ENCODE assay signal across 11 mouse cellular contexts in genomic region chr3:85829047-85829446, GRCm38 (mm10). TPM values are rescaled to one million over a fixed set of nuclear protein-coding genes. Genes with fewer than 3 reads are reported as not detected.
DNase-seq lines count a peak whose midpoint lies in the region; ATAC-seq and TF ChIP-seq lines count a peak whose summit lies in the region.
"Had no signal": no experiment of that assay in that cellular context is flagged by ENCODE, and none has a peak within 500 bp of the region (broad histone marks: within the 10 kb centered on the region; RNA-seq: fewer than 3 reads in every experiment).

No protein-coding gene starts in this region.

- peaks cover 6% of the 10 kb centered on the region for H3K79me3 ChIP-seq in C2C12 (ENCODE audit: low read depth)

- no peak overlapping the region for H3K4me3 ChIP-seq in forebrain, embryonic 14.5 days (ENCODE audit: low read depth, low read length)
- no peak overlapping the region for H3K4me3 ChIP-seq in forebrain, embryonic 13.5 days
- H3K4me3 ChIP-seq in C2C12 (ENCODE audit: insufficient read depth, poor library complexity, severe bottlenecking): no peak overlapping the region
- H3K4me3 ChIP-seq in midbrain, embryonic 16.5 days (ENCODE audit: low read depth, low read length): no peak overlapping the region
- H3K4me3 ChIP-seq: lung, embryonic 15.5 days; stomach, embryonic 15.5 days had no signal

- no peaks in the 10 kb centered on the region for H3K27me3 ChIP-seq in forebrain, embryonic 14.5 days (replicated peaks; ENCODE audit: control insufficient read depth, insufficient read depth, low read length)
- H3K27me3 ChIP-seq in forebrain, embryonic 13.5 days: no peaks in the 10 kb centered on the region
- H3K27me3 ChIP-seq in C2C12 (ENCODE audit: control insufficient read depth, insufficient read depth, insufficient read length): no peaks in the 10 kb centered on the region
- H3K27me3 ChIP-seq in midbrain, embryonic 16.5 days (ENCODE audit: control insufficient read depth, insufficient read depth, low read depth, low read length): no peaks in the 10 kb centered on the region
- H3K27me3 ChIP-seq: lung, embryonic 15.5 days; stomach, embryonic 15.5 days had no signal

- peak; percentile 45 for DNase-seq in forebrain, embryonic 14.5 days (ENCODE audit: low spot score)
- peak; percentile 29 to 57 for DNase-seq in cerebellum, postnatal 25 days
- peak; percentile 47 to 63 for DNase-seq in kidney, postnatal 25 days
- no peak for DNase-seq in heart, adult 9 months (ENCODE audit: low spot score in 2 of 2)

- H3K9ac ChIP-seq in forebrain, embryonic 14.5 days (ENCODE audit: low read length): no peak overlapping the region
- no peak overlapping the region for H3K9ac ChIP-seq in forebrain, embryonic 13.5 days
- H3K9ac ChIP-seq in midbrain, embryonic 16.5 days (ENCODE audit: low read depth, low read length): no peak overlapping the region
- H3K9ac ChIP-seq: lung, embryonic 15.5 days; stomach, embryonic 15.5 days had no signal

- TF ChIP-seq CTCF in C2C12 (IDR thresholded peaks at IDR 0.05; ENCODE audit: control insufficient read depth, insufficient read depth, insufficient read length): no peak

- H3K9me3 ChIP-seq in forebrain, embryonic 14.5 days (replicated peaks; ENCODE audit: control insufficient read depth, low read length): no peaks in the 10 kb centered on the region
- no peaks in the 10 kb centered on the region for H3K9me3 ChIP-seq in forebrain, embryonic 13.5 days (replicated peaks)
- no peaks in the 10 kb centered on the region for H3K9me3 ChIP-seq in midbrain, embryonic 16.5 days (replicated peaks; ENCODE audit: control insufficient read depth, low read length, poor library complexity, severe bottlenecking)
- H3K9me3 ChIP-seq: lung, embryonic 15.5 days; stomach, embryonic 15.5 days had no signal

- no peak overlapping the region for H3K27ac ChIP-seq in forebrain, embryonic 14.5 days (ENCODE audit: low read depth, low read length)
- no peak overlapping the region for H3K27ac ChIP-seq in forebrain, embryonic 13.5 days
- H3K27ac ChIP-seq in midbrain, embryonic 16.5 days (ENCODE audit: low read length): no peak overlapping the region
- H3K27ac ChIP-seq: lung, embryonic 15.5 days; stomach, embryonic 15.5 days had no signal

- no peak overlapping the region for H3K4me2 ChIP-seq in forebrain, embryonic 14.5 days (ENCODE audit: low read length)
- no peak overlapping the region for H3K4me2 ChIP-seq in forebrain, embryonic 13.5 days
- no peak overlapping the region for H3K4me2 ChIP-seq in midbrain, embryonic 16.5 days (ENCODE audit: low read length)
- H3K4me2 ChIP-seq: lung, embryonic 15.5 days; stomach, embryonic 15.5 days had no signal

- 0 out of 2 replicates have a peak, but pooled peaks cover 3% of the 10 kb centered on the region for H3K4me1 ChIP-seq in forebrain, embryonic 14.5 days (ENCODE audit: control insufficient read depth, insufficient read depth, low read length)
- peaks cover 5% of the 10 kb centered on the region; the same call in 1 of the 2 replicates for H3K4me1 ChIP-seq in forebrain, embryonic 13.5 days
- no peaks in the 10 kb centered on the region for H3K4me1 ChIP-seq in midbrain, embryonic 16.5 days (ENCODE audit: control insufficient read depth, insufficient read depth, low read length)
- H3K4me1 ChIP-seq: lung, embryonic 15.5 days; stomach, embryonic 15.5 days had no signal

- no peak overlapping the region for H3ac ChIP-seq in C2C12 (ENCODE audit: control insufficient read depth, insufficient read length, low read depth)

- no peaks in the 10 kb centered on the region for H3K36me3 ChIP-seq in forebrain, embryonic 14.5 days (ENCODE audit: control insufficient read depth, insufficient read depth, low read length)
- H3K36me3 ChIP-seq in forebrain, embryonic 13.5 days (ENCODE audit: poor library complexity, severe bottlenecking): no peaks in the 10 kb centered on the region
- no peaks in the 10 kb centered on the region for H3K36me3 ChIP-seq in C2C12 (ENCODE audit: control insufficient read depth, insufficient read depth)
- H3K36me3 ChIP-seq in midbrain, embryonic 16.5 days (ENCODE audit: control insufficient read depth, insufficient read depth, low read length): no peaks in the 10 kb centered on the region
- H3K36me3 ChIP-seq: lung, embryonic 15.5 days; stomach, embryonic 15.5 days had no signal

- no peaks in the 10 kb centered on the region for H3K79me2 ChIP-seq in C2C12 (ENCODE audit: control insufficient read depth, insufficient read depth)

- whole genome bisulfite sequencing in forebrain, embryonic 14.5 days: 67% methylated on average over 4 of the region's 4 CpGs
- 62% methylated on average over 4 of the region's 4 CpGs for WGBS in forebrain, embryonic 13.5 days
- WGBS in midbrain, embryonic 16.5 days: 74% methylated on average over 4 of the region's 4 CpGs

- no peak for ATAC-seq in forebrain, embryonic 14.5 days
- ATAC-seq in forebrain, embryonic 13.5 days: no peak; the same call in 1 of the 2 replicates
- no peak for ATAC-seq in megakaryocyte-erythroid progenitor cell, adult 5-6 weeks (replicated peaks; ENCODE audit: low FRiP score, low TSS enrichment, poor library complexity, severe bottlenecking)
- ATAC-seq in midbrain, embryonic 16.5 days: no peak

TF ChIP-seq in C2C12, 6 proteins besides CTCF, POLR2A, EP300 and RAD21:
- TF ChIP-seq FOSL1 (IDR thresholded peaks at IDR 0.05; ENCODE audit: insufficient read depth, low read length, poor library complexity, severe bottlenecking): no peak
- no peak for TF ChIP-seq MYOD1 (IDR thresholded peaks at IDR 0.05; ENCODE audit: control insufficient read depth, insufficient read length, low read depth)
- TF ChIP-seq USF1 (IDR thresholded peaks at IDR 0.05; ENCODE audit: low read depth): peak; percentile 68

RNA-seq across cellular contexts. Expression of gene Fam160a1, which starts 12.0 kb away (rescaled TPM):
- polyA plus RNA-seq in forebrain, embryonic 14.5 days (2014; fragmentation: Nextera tagmentation; extraction: Ambion mirVana): 0.51 and 0.99 TPM in 2 replicates
- polyA plus RNA-seq in forebrain, embryonic 13.5 days (2015; fragmentation: Nextera tagmentation; extraction: Ambion mirVana): 0.13 and 0.21 TPM in 2 replicates
- 8.9 TPM for polyA plus RNA-seq in C2C12 (2012; fragmentation: generic; extraction: Trizol)
- not detected in 2 replicates for total RNA-seq in megakaryocyte-erythroid progenitor cell, adult 5-6 weeks (2014; fragmentation: Nextera tagmentation)
- total RNA-seq in megakaryocyte-erythroid progenitor cell, adult 5-6 weeks (2017): not detected in 2 replicates
- 0.22 and 0.38 TPM in 2 replicates for polyA plus RNA-seq in midbrain, embryonic 16.5 days (2015; fragmentation: Nextera tagmentation; extraction: Ambion mirVana)

RNA-seq across cellular contexts. Expression of gene Glt28d2, which starts 58.3 kb away (rescaled TPM):
- polyA plus RNA-seq in forebrain, embryonic 14.5 days (2014; fragmentation: Nextera tagmentation; extraction: Ambion mirVana): 0.57 and 0.72 TPM in 2 replicates
- 0.08 and 0.11 TPM in 2 replicates for polyA plus RNA-seq in forebrain, embryonic 13.5 days (2015; fragmentation: Nextera tagmentation; extraction: Ambion mirVana)
- 1.4 TPM for polyA plus RNA-seq in C2C12 (2012; fragmentation: generic; extraction: Trizol)
- not detected in 2 replicates for total RNA-seq in megakaryocyte-erythroid progenitor cell, adult 5-6 weeks (2014; fragmentation: Nextera tagmentation)
- total RNA-seq in megakaryocyte-erythroid progenitor cell, adult 5-6 weeks (2017): 1.4 TPM in 1 of 2 replicates, not detected in the other
- 0.31 and 0.32 TPM in 2 replicates for polyA plus RNA-seq in midbrain, embryonic 16.5 days (2015; fragmentation: Nextera tagmentation; extraction: Ambion mirVana)
- total RNA-seq: monocyte, adult 5-6 weeks had no signal

RNA-seq across cellular contexts. Expression of gene Gm37240, which starts 58.3 kb away (rescaled TPM):
- polyA plus RNA-seq in forebrain, embryonic 14.5 days (2014; fragmentation: Nextera tagmentation; extraction: Ambion mirVana): 1.1 and 1.3 TPM in 2 replicates
- 0.48 and 0.55 TPM in 2 replicates for polyA plus RNA-seq in forebrain, embryonic 13.5 days (2015; fragmentation: Nextera tagmentation; extraction: Ambion mirVana)
- polyA plus RNA-seq in C2C12 (2012; fragmentation: generic; extraction: Trizol): 7.3 TPM
- not detected in 2 replicates for total RNA-seq in megakaryocyte-erythroid progenitor cell, adult 5-6 weeks (2014; fragmentation: Nextera tagmentation)
- 0.46 TPM in 1 of 2 replicates, not detected in the other for total RNA-seq in megakaryocyte-erythroid progenitor cell, adult 5-6 weeks (2017)
- 0.26 and 0.94 TPM in 2 replicates for polyA plus RNA-seq in midbrain, embryonic 16.5 days (2015; fragmentation: Nextera tagmentation; extraction: Ambion mirVana)
- total RNA-seq: monocyte, adult 5-6 weeks had no signal

Comparison
In these comparisons a context has a peak if more than half of its experiments do, and no peak if none do; other contexts are left out.
1. DNase-seq: peak in forebrain, embryonic 14.5 days (single experiment), cerebellum, postnatal 25 days (2 of 2) and kidney, postnatal 25 days (2 of 2); none in heart, adult 9 months (0 of 2).